In the genomic region with DNA sequence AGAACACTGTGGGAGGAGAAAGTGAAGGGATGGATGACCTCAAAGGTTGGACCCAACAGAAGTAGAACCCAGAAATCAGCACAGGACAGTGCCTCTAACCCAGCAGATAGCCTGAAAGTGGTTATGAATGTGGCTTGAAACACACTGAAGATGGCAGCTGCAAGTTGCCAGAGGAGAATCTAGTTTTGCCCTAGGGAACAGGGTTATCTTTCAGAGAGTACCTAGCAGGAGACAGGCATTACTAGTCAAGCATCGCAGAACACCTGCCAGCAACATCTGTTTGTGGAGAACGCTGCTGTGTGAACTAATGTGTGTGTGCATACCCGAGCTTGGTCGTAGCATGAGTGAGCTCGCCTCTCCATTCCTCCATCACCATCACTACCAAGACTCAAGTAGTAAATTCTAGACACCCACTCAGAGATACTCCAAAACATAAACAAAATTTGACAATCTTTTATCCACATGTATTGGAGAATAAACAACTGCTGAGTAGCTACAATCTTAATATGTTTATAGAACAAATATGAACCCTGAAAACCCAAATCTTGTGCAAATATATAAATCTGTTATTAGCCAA, we compare ENCODE assay signal across 23 mouse cellular contexts.
DNase-seq lines count a peak whose midpoint lies in the region; ATAC-seq lines count a peak whose summit lies in the region.
"Had no signal": no experiment of that assay in that cellular context is flagged by ENCODE, and none has a peak within 500 bp of the region (broad histone marks: within the 10 kb centered on the region; RNA-seq: fewer than 3 reads in every experiment).

No protein-coding gene starts in this region.

- H3K27me3 ChIP-seq in lung, embryonic 15.5 days: no peaks in the 10 kb centered on the region
- no peaks in the 10 kb centered on the region for H3K27me3 ChIP-seq in intestine, embryonic 16.5 days (replicated peaks; ENCODE audit: control insufficient read depth, insufficient read depth, low read length)
- H3K27me3 ChIP-seq: embryonic facial prominence, embryonic 13.5 days; forebrain, embryonic 12.5 days; hindbrain, embryonic 15.5 days; limb, embryonic 12.5 days; liver, embryonic 12.5 days; midbrain, embryonic 13.5 days had no signal

- WGBS in lung, embryonic 15.5 days: 52% methylated on average over 5 of the region's 5 CpGs
- WGBS in intestine, embryonic 16.5 days: 76% methylated on average over 5 of the region's 5 CpGs

- no peaks in the 10 kb centered on the region for H3K36me3 ChIP-seq in lung, embryonic 15.5 days
- H3K36me3 ChIP-seq in intestine, embryonic 16.5 days (ENCODE audit: control insufficient read depth, insufficient read depth, low read length): no peaks in the 10 kb centered on the region
- H3K36me3 ChIP-seq: embryonic facial prominence, embryonic 13.5 days; forebrain, embryonic 12.5 days; hindbrain, embryonic 15.5 days; limb, embryonic 12.5 days; liver, embryonic 12.5 days; midbrain, embryonic 13.5 days had no signal

- no peak for DNase-seq in lung, postnatal 10 days
- DNase-seq in A20 (ENCODE audit: low read depth, low spot score): peak; percentile 65
- DNase-seq in B cell, adult 2 months: peak; percentile 14 to 16
- DNase-seq in cerebellum, postnatal 10 days: peak; percentile 56 to 80
- DNase-seq in adrenal gland, postnatal 14 days: no peak
- DNase-seq: adrenal gland, postnatal 10 days; embryo, embryonic 11 days; gastrocnemius, postnatal 36 days; kidney, adult 8-10 months; kidney, postnatal 14 days; lung, adult 18-20 months; right cerebral cortex, postnatal 25 days; thymus, adult 2 months; thymus, postnatal 4 days had no signal

- H3K9ac ChIP-seq in lung, embryonic 15.5 days: no peak overlapping the region
- no peak overlapping the region for H3K9ac ChIP-seq in intestine, embryonic 16.5 days (ENCODE audit: low read depth, low read length)
- H3K9ac ChIP-seq: embryonic facial prominence, embryonic 13.5 days; forebrain, embryonic 12.5 days; hindbrain, embryonic 15.5 days; limb, embryonic 12.5 days; liver, embryonic 12.5 days; midbrain, embryonic 13.5 days had no signal

- no peaks in the 10 kb centered on the region for H3K9me3 ChIP-seq in lung, embryonic 15.5 days
- no peaks in the 10 kb centered on the region for H3K9me3 ChIP-seq in intestine, embryonic 16.5 days (ENCODE audit: control insufficient read depth, low read length)
- H3K9me3 ChIP-seq: embryonic facial prominence, embryonic 13.5 days; forebrain, embryonic 12.5 days; hindbrain, embryonic 15.5 days; limb, embryonic 12.5 days; liver, embryonic 12.5 days; midbrain, embryonic 13.5 days had no signal

- no peak overlapping the region for H3K4me2 ChIP-seq in lung, embryonic 15.5 days
- H3K4me2 ChIP-seq in intestine, embryonic 16.5 days (ENCODE audit: low read depth, low read length): no peak overlapping the region
- H3K4me2 ChIP-seq: embryonic facial prominence, embryonic 13.5 days; forebrain, embryonic 12.5 days; hindbrain, embryonic 15.5 days; limb, embryonic 12.5 days; liver, embryonic 12.5 days; midbrain, embryonic 13.5 days had no signal

- H3K4me3 ChIP-seq in lung, embryonic 15.5 days: no peak overlapping the region
- H3K4me3 ChIP-seq in intestine, embryonic 16.5 days (ENCODE audit: low read length): no peak overlapping the region
- H3K4me3 ChIP-seq: embryonic facial prominence, embryonic 13.5 days; erythroblast, embryonic 14.5 days; forebrain, embryonic 12.5 days; hindbrain, embryonic 15.5 days; limb, embryonic 12.5 days; liver, embryonic 12.5 days; midbrain, embryonic 13.5 days had no signal

- H3K4me1 ChIP-seq in lung, embryonic 15.5 days: peaks cover 3% of the 10 kb centered on the region; the same call in 1 of the 2 replicates
- no peaks in the 10 kb centered on the region for H3K4me1 ChIP-seq in intestine, embryonic 16.5 days (ENCODE audit: control insufficient read depth, insufficient read depth, low read length)
- H3K4me1 ChIP-seq: embryonic facial prominence, embryonic 13.5 days; forebrain, embryonic 12.5 days; hindbrain, embryonic 15.5 days; limb, embryonic 12.5 days; liver, embryonic 12.5 days; midbrain, embryonic 13.5 days had no signal

- peak; percentile 69; the same call in 1 of the 2 replicates for ATAC-seq in lung, embryonic 15.5 days (ENCODE audit: borderline replicate concordance, extremely low read depth, low FRiP score, low TSS enrichment)
- ATAC-seq in intestine, embryonic 16.5 days: no peak
- ATAC-seq: liver, embryonic 12.5 days; midbrain, embryonic 13.5 days had no signal

- no peak overlapping the region for H3K27ac ChIP-seq in lung, embryonic 15.5 days
- no peak overlapping the region for H3K27ac ChIP-seq in intestine, embryonic 16.5 days (ENCODE audit: low read length)
- H3K27ac ChIP-seq: embryonic facial prominence, embryonic 13.5 days; forebrain, embryonic 12.5 days; hindbrain, embryonic 15.5 days; limb, embryonic 12.5 days; liver, embryonic 12.5 days; midbrain, embryonic 13.5 days had no signal

Comparison
In these comparisons a context has a peak if more than half of its experiments do, and no peak if none do; other contexts are left out.
1. DNase-seq: peak in A20 (single experiment), B cell, adult 2 months (2 of 2) and cerebellum, postnatal 10 days (2 of 2); none in lung, postnatal 10 days (single experiment) and adrenal gland, postnatal 14 days (single experiment).